Mouse (Mus musculus): ENCODE measurements around the gene 4930558K02Rik.

DNA sequence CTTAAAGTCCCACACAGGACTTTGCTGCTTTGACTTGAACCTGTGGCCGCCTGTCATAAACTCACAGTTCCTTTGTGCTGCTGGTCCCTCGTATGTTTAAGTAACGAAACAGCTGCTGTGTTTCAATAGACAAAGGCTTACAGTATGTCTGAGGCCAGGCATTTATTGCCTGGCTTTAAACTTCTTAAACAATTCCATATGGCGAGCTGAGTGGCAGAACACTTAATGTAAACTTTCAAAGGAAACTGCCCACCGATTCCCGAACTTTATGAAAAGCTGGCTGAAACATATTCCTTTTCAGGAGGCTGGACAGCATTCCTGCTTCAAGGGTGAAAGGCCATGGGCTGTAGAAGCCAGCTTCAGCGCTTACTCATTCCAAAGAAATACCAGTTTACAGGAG lies 37.5 kb upstream of the 4930558K02Rik start:
- TF ChIP-seq CTCF (IDR thresholded peaks at IDR 0.05; ENCODE audit: borderline replicate concordance, insufficient read depth, low read depth, low read length) (no peak), POLR2A (IDR thresholded peaks at IDR 0.05; ENCODE audit: borderline replicate concordance, insufficient read depth, low read length) (no peak)
